Mouse (Mus musculus): ENCODE data around the gene Cep128.

The Cep128 gene

DNA sequence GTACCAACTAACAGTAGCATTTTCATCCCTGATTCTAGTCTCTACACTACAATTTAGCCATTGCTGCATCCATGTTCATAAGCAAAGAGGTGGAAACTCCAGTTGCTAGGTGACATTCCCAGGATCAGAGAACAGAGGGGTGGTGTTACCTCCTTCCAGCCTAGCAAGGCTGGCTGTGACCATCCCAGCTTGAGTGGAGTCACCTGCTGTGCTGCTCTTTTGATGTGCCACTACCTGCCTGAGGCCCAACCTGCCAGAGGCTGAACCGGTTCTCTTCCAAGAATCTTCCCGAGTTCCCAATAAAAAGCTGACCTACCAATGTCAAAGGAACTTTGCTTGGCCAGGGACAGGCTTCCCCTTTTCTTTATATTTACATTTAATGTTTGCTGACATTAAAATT lies 408.8 kb downstream of the Cep128 start:
- no peak for DNase-seq (ENCODE audit: low read depth, low spot score)

DNA sequence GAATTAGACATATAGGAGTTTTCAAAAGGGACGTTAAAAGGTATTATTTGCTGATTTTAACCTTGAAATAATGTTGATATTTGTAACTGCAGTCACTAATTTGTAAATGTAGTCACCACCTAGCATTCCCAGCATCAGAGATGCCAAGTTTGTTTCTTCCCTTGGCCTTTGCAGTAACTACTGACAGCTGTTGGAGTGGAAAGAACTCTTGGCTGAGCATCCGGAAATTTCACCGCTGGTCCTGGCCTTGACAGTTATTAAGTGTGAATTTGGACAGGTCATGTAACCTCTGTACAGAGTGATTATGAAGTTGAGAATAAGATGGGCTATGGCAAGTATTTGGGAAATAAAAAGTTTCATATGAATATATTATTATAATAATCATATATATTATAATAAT lies 413.1 kb downstream of the Cep128 start:
- no peak for DNase-seq (ENCODE audit: low read depth, low spot score)

DNA sequence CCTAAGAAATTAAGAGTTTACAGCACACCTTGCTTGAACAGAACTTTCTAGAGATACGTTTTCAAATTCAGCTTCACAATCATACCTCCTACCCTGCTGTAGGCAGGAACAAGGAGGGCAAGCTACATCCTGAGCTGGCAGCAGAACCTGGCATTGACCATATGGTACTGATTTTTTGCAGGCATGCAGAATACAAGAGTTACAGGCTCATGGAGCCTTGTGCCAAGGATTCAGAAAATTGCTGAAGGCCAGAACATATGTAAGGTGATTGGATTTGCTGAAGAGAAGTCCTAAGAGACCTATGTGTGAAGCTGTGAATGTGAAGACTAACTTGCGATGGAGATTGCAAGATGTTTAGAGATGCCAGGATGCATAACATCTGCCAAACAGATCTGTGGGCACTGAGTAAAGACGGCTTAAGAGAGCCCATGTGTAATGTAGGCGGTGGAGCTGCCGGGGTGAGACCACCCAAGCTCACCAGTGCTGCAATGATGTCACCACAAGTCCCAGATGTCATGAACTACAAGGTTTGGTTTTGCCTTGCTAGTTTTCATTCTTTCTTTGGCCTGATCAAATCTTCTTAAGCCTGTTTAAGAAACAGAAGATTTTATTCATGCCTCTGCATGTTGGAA lies 422.7 kb downstream of the Cep128 start:
- DNase-seq (ENCODE audit: low read depth, low spot score), result no peak

DNA sequence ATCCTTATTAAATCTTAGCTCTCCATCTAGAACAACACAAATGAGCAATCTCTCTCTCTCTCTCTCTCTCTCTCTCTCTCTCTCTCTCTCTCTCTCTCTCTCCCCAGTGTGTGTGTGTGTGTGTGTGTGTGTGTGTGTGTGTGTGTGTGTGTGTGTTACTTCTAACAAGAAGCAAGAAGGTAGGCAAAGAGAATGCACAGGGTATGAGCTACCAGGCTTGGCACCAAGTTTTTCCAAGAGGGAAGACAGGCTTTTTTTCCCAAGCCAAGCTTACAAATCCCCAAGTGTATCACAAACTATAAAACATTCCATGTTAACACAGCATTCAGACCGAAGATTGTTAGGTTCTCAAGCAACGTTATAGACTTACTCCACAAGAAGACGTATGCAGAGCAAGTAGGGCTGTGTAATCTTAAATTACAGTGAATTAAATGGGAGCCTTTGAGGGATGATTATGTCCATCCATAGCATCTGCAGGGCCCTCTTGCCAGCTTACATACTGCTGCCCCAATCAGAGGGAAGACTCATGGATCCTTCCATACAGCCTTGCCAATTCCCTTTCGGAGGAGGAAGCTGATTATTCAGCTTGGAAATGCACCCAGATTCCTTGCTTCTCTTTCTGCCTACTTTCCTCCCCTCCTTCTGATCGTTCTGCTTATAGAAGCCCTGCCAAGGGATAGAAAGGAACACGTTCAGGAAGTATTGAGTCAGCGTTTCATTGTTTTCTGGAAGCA lies 429.3 kb downstream of the Cep128 start:
- no peak for DNase-seq (ENCODE audit: low read depth, low spot score)
